Mouse (Mus musculus): ENCODE measurements around the gene Wnk1. TPM values are rescaled to one million over a fixed set of nuclear protein-coding genes. Genes with fewer than 3 reads are reported as not detected.

The Wnk1 gene
- polyA plus RNA-seq, 1 experiment from 2014 or later = 68.9 TPM

DNA sequence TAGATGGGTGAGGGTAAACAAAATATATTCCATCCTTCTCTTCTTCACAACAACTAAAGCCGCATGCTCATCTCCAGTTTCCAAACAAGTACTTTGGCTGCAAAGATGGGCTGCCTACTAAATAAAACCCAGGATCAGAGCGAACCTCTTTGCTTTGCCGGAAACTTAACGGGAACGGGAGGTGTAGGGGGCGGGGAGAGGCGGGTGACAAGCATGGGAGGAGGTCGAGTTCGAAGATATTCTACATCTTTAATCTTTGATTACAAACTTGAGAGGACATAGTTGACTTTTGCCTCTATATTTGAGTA, 738 bp upstream of the Wnk1 start:
- peak overlapping the region; percentile 92 for H3K4me3 ChIP-seq
- no peaks in the 10 kb centered on the region for H3K9me3 ChIP-seq
- H3K27ac ChIP-seq = peak overlapping the region; percentile 86
- peaks cover 9% of the 10 kb centered on the region for H3K4me1 ChIP-seq
- ATAC-seq (ENCODE audit: insufficient number of reproducible peaks, insufficient read depth, low FRiP score, low TSS enrichment, low read depth) = no peak
- H3K4me2 ChIP-seq = peak overlapping the region; percentile 91
- WGBS = under 1% methylated on average over 9 of the region's 9 CpGs
- H3K36me3 ChIP-seq = no peaks in the 10 kb centered on the region
- H3K27me3 ChIP-seq = no peaks in the 10 kb centered on the region
- H3K9ac ChIP-seq = peak overlapping the region; percentile 64

- no peaks in the 10 kb centered on the region for H3K9me3 ChIP-seq
- peak overlapping the region; percentile 92 for H3K4me3 ChIP-seq
- peak overlapping the region; percentile 91 for H3K4me2 ChIP-seq
- H3K36me3 ChIP-seq = peaks cover 4% of the 10 kb centered on the region
- H3K9ac ChIP-seq = peak overlapping the region; percentile 89
- WGBS = under 1% methylated on average over 75 of the region's 85 CpGs
- ATAC-seq (ENCODE audit: insufficient number of reproducible peaks, insufficient read depth, low FRiP score, low TSS enrichment, low read depth) = peak; percentile 75
- H3K27me3 ChIP-seq = no peaks in the 10 kb centered on the region
- H3K4me1 ChIP-seq = peaks cover 7% of the 10 kb centered on the region
- peak overlapping the region; percentile 99 for H3K27ac ChIP-seq
Measured at GRCm38 (mm10) chr6:120037636-120038365, 671 bp downstream of the Wnk1 start.

DNA sequence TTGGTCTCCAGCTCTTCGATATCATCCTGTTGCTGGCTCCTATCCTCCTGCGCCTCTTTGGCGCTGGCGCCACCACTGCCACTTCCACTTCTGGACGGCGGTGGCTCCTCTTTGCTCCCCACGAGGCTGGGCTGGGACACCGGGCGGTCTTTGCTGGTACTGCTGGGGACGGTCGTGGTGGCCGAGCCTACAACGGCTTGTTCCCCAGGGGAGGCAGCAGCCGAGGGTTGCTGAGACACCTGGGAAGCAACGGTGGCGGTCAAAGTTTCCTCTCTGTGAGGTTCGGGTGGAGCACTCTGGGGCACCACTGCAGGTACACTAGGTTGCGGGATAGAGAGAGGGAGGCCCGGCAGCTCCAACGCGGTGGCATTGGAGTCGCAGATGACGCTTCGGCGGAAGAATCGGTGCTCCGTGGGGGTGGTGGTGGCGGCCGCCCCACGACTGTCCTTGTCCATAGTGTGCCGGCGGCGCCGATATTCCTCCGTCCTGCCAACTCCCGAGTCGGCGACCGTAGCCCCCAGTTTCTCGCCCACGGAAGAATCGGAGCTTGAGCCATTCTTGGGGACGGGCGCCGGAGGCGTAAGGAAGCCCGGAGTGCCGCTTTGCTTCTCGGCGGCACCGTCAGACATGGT, 1.4 kb downstream of the Wnk1 start:
- Histone ChIP-seq H3K36me3 (peaks cover 11% of the 10 kb centered on the region), H3K4me3 (peak overlapping the region; percentile 92), H3K27me3 (no peaks in the 10 kb centered on the region), H3K4me2 (peak overlapping the region; percentile 91), H3K9ac (peak overlapping the region; percentile 89), H3K27ac (peak overlapping the region; percentile 99), H3K9me3 (no peaks in the 10 kb centered on the region), H3K4me1 (peaks cover 7% of the 10 kb centered on the region)
- no peak for ATAC-seq (ENCODE audit: insufficient number of reproducible peaks, insufficient read depth, low FRiP score, low TSS enrichment, low read depth)
- WGBS = under 1% methylated on average over 51 of the region's 51 CpGs

DNA sequence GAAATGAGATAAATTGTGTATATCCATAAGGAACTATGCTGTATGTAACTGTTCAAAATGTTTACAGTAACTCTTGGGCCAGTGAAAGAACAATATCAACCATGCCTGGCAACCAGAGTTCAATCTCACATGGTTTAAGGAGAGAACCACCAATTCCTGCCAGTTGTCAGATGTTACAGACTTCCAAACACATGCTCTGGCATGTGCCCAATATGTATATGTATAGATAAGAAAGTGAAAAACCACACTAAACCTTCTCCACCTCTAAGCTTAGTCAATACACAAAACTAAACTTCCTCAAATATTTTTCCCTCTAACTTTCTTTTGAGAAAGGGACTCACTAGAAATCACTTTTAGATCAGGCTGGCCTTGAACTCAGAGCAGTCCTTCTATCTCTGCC, 13.9 kb downstream of the Wnk1 start:
- Histone ChIP-seq H3K4me3 (no peak overlapping the region), H3K27ac (no peak overlapping the region), H3K27me3 (no peaks in the 10 kb centered on the region), H3K9ac (no peak overlapping the region), H3K9me3 (0 out of 2 replicates have a peak, but pooled peaks cover 2% of the 10 kb centered on the region), H3K4me1 (peaks cover 5% of the 10 kb centered on the region; the same call in 1 of the 2 replicates), H3K36me3 (peaks cover 19% of the 10 kb centered on the region), H3K4me2 (no peak overlapping the region)
- ATAC-seq (ENCODE audit: insufficient number of reproducible peaks, insufficient read depth, low FRiP score, low TSS enrichment, low read depth) = no peak

- ATAC-seq (ENCODE audit: insufficient number of reproducible peaks, insufficient read depth, low FRiP score, low TSS enrichment, low read depth) = no peak
- Histone ChIP-seq H3K36me3 (peaks cover 11% of the 10 kb centered on the region), H3K4me2 (no peak overlapping the region), H3K4me1 (peaks cover 5% of the 10 kb centered on the region; the same call in 1 of the 2 replicates), H3K9me3 (0 out of 2 replicates have a peak, but pooled peaks cover under 1% of the 10 kb centered on the region), H3K27me3 (no peaks in the 10 kb centered on the region), H3K27ac (no peak overlapping the region), H3K4me3 (no peak overlapping the region), H3K9ac (no peak overlapping the region)
- WGBS = 71% methylated on average over 1 of the region's 1 CpGs
Measured at GRCm38 (mm10) chr6:120023746-120024145, 14.7 kb downstream of the Wnk1 start.

GRCm38 (mm10) chr6:120022042-120022441, 16.4 kb downstream of the Wnk1 start:
- H3K4me3 ChIP-seq = no peak overlapping the region

DNA sequence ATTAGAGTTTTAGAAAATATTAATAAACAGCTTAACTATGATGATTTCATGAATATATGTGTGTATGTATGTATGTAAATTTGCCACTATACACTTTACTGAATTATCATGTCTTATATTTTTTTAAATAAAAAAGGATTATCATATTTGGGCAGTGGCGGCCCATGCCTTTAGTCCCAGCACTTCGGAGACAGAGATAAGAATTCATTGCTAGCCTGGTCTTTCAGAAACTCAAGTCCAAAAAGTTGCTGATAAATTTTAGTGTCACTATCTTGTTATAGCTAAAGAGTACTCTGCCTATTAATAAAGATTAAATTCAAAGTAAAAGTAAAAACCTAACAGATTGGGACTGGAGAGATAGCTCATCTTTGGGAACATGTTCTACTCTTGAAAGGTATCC, 18.8 kb downstream of the Wnk1 start:
- no peak for ATAC-seq (ENCODE audit: insufficient number of reproducible peaks, insufficient read depth, low FRiP score, low TSS enrichment, low read depth)

More at GRCm38 (mm10) chr6:120022042-120022441, 16.4 kb downstream of the Wnk1 start:
- Histone ChIP-seq H3K27ac (no peak overlapping the region), H3K36me3 (peaks cover 9% of the 10 kb centered on the region), H3K9me3 (no peaks in the 10 kb centered on the region), H3K4me2 (no peak overlapping the region), H3K4me1 (peaks cover 5% of the 10 kb centered on the region; the same call in 1 of the 2 replicates), H3K27me3 (no peaks in the 10 kb centered on the region), H3K9ac (no peak overlapping the region)
- ATAC-seq (ENCODE audit: insufficient number of reproducible peaks, insufficient read depth, low FRiP score, low TSS enrichment, low read depth) = no peak
- whole genome bisulfite sequencing = 92% methylated on average over 3 of the region's 3 CpGs

DNA sequence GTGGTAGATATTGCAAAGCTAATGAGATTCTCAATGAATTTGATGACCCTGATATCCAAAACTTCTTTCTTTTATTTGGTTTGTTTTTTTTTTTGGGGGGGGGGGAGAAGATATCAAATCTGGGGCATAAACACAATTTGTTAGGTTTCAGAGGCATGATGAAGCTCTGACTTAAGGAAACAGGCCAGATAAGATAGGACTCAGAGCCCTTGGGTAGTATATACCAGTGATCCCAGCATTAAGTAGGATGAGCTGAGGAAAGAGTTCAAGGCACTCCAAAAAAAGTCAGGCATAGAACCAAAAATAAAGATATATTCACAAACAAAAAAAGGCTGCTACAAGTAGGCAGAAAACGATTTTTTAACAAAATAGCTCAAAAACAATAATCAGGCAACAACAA, 25.3 kb downstream of the Wnk1 start:
- Histone ChIP-seq H3K27ac (no peak overlapping the region), H3K4me1 (peaks cover 5% of the 10 kb centered on the region; the same call in 1 of the 2 replicates), H3K36me3 (no peaks in the 10 kb centered on the region), H3K4me3 (no peak overlapping the region), H3K27me3 (no peaks in the 10 kb centered on the region), H3K9me3 (no peaks in the 10 kb centered on the region), H3K9ac (no peak overlapping the region), H3K4me2 (no peak overlapping the region)
- no peak for ATAC-seq (ENCODE audit: insufficient number of reproducible peaks, insufficient read depth, low FRiP score, low TSS enrichment, low read depth)
- WGBS = 79% methylated on average over 1 of the region's 1 CpGs

More for the DNA sequence above, 18.8 kb downstream of the Wnk1 start:
- WGBS = 94% methylated on average over 2 of the region's 2 CpGs
- Histone ChIP-seq H3K36me3 (no peaks in the 10 kb centered on the region), H3K4me1 (peaks cover 3% of the 10 kb centered on the region; the same call in 1 of the 2 replicates), H3K4me3 (no peak overlapping the region), H3K4me2 (no peak overlapping the region), H3K27me3 (no peaks in the 10 kb centered on the region), H3K9me3 (no peaks in the 10 kb centered on the region), H3K9ac (no peak overlapping the region), H3K27ac (no peak overlapping the region)

- Histone ChIP-seq H3K4me2 (no peak overlapping the region), H3K4me3 (no peak overlapping the region), H3K27ac (no peak overlapping the region), H3K9me3 (no peaks in the 10 kb centered on the region), H3K27me3 (no peaks in the 10 kb centered on the region), H3K9ac (no peak overlapping the region), H3K36me3 (no peaks in the 10 kb centered on the region), H3K4me1 (peaks cover 5% of the 10 kb centered on the region; the same call in 1 of the 2 replicates)
- 78% methylated on average over 1 of the region's 1 CpGs for WGBS
- ATAC-seq (ENCODE audit: insufficient number of reproducible peaks, insufficient read depth, low FRiP score, low TSS enrichment, low read depth) = no peak
Measured at GRCm38 (mm10) chr6:120011440-120011839, 27.0 kb downstream of the Wnk1 start.

- 68% methylated on average over 1 of the region's 1 CpGs for WGBS
- no peak for ATAC-seq (ENCODE audit: insufficient number of reproducible peaks, insufficient read depth, low FRiP score, low TSS enrichment, low read depth)
- H3K9ac ChIP-seq = no peak overlapping the region
- H3K36me3 ChIP-seq = no peaks in the 10 kb centered on the region
- H3K27me3 ChIP-seq = no peaks in the 10 kb centered on the region
- no peak overlapping the region for H3K27ac ChIP-seq
- H3K4me1 ChIP-seq = peaks cover 5% of the 10 kb centered on the region; the same call in 1 of the 2 replicates
- H3K9me3 ChIP-seq = no peaks in the 10 kb centered on the region
- no peak overlapping the region for H3K4me3 ChIP-seq
- no peak overlapping the region for H3K4me2 ChIP-seq
Measured at GRCm38 (mm10) chr6:120011001-120011400, 27.5 kb downstream of the Wnk1 start.

DNA sequence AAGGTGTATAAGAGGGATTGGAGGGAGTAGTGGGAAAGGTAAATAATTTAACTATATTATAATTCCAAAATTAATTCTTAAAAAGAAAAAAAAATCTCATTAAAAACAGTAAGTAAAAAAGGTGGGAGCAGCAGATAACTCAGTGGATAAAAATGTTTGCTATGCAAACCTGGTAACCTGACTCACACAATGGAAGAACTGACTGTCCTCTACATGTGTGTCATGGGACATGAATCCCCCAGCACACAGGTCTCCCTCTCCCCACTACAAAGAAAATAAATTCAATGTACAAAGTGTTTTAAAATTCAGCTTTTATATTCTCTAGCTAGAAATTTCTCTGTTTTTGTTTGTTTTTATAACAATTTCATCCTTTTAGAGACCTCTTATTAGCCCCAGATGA, 27.9 kb downstream of the Wnk1 start:
- Histone ChIP-seq H3K4me1 (peaks cover 5% of the 10 kb centered on the region; the same call in 1 of the 2 replicates), H3K27me3 (no peaks in the 10 kb centered on the region), H3K4me3 (no peak overlapping the region), H3K36me3 (no peaks in the 10 kb centered on the region), H3K9ac (no peak overlapping the region), H3K9me3 (no peaks in the 10 kb centered on the region), H3K27ac (no peak overlapping the region), H3K4me2 (no peak overlapping the region)
- no peak for ATAC-seq (ENCODE audit: insufficient number of reproducible peaks, insufficient read depth, low FRiP score, low TSS enrichment, low read depth)

GRCm38 (mm10) chr6:120001718-120002117, 36.8 kb downstream of the Wnk1 start:
- no peak overlapping the region for H3K4me2 ChIP-seq

More at GRCm38 (mm10) chr6:120001718-120002117, 36.8 kb downstream of the Wnk1 start:
- peaks cover 14% of the 10 kb centered on the region for H3K36me3 ChIP-seq
- H3K9me3 ChIP-seq = no peaks in the 10 kb centered on the region
- H3K4me3 ChIP-seq = no peak overlapping the region
- no peaks in the 10 kb centered on the region for H3K27me3 ChIP-seq
- ATAC-seq (ENCODE audit: insufficient number of reproducible peaks, insufficient read depth, low FRiP score, low TSS enrichment, low read depth) = no peak
- H3K27ac ChIP-seq = no peak overlapping the region
- H3K9ac ChIP-seq = no peak overlapping the region
- 0 out of 2 replicates have a peak, but pooled peaks cover 3% of the 10 kb centered on the region for H3K4me1 ChIP-seq
